Mouse (Mus musculus): ENCODE results near the gene Gm12184. TPM values are rescaled to one million over a fixed set of nuclear protein-coding genes. Genes with fewer than 3 reads are reported as not detected.
A peak's percentile ranks its signal among the peaks of the same experiment; 100 is the strongest.
"Not testable (repeated sequence)": the region's sequence is repeated elsewhere in the genome, so short reads cannot be mapped to it uniquely, and the experiment has no call there.

The Gm12184 gene
- polyA plus RNA-seq, 1 experiment = 13.2 TPM

DNA sequence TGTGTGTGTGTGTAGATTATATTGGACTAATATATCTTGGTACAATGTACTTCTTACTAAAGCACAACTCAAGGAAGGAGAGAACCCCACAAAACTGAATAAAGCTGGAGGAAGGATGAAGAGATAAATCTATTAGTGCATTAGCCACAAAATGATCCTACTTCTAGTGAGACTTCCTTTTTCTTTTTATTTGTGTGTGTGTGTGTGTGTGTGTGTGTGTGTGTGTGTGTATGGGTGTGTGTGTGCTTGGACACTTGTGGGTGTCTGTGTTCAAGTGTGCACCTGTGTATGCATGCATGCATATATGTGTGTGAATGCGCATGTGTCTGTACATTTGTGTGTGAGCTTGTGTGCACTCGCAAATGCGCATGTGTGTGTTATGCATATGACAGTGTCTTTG, 33.3 kb downstream of the Gm12184 start:
- Histone ChIP-seq H3K79me2 (ENCODE audit: control insufficient read depth, insufficient read depth) (peaks cover under 1% of the 10 kb centered on the region), H3K36me3 (ENCODE audit: control insufficient read depth, insufficient read depth) (no peaks in the 10 kb centered on the region), H3K27me3 (ENCODE audit: control insufficient read depth, insufficient read depth, insufficient read length) (no peaks in the 10 kb centered on the region), H3K4me3 (no peak overlapping the region), H3K4me2 (ENCODE audit: low read depth) (no peak overlapping the region), H3ac (ENCODE audit: control insufficient read depth, insufficient read length) (no peak overlapping the region)
- no peak for TF ChIP-seq MYOG (IDR thresholded peaks at IDR 0.05; ENCODE audit: control insufficient read depth in 1 of 3, insufficient read depth in 1 of 3, insufficient read length in 2 of 3, low read depth in 2 of 3)

DNA sequence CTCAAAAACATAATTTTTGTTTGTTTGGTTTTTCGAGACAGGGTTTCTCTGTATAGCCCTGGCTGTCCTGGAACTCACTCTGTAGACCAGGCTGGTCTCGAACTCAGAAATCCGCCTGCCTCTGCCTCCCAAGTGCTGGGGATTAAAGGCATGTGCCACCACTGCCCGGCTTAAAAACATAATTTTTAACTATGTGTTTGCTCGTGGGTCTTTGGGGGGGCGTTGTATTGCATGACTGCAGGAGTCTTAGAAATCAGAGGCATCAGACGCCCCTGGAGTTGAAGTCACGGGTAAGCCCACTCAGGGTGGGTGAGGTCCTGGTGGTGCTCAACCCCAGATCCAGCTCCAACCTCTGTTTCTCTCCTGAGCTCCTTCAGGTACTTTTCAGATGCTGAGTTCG, 34.6 kb downstream of the Gm12184 start:
- H3K79me2 ChIP-seq (ENCODE audit: control insufficient read depth, insufficient read depth); H3K4me2 ChIP-seq (ENCODE audit: low read depth); H3K36me3 ChIP-seq (ENCODE audit: control insufficient read depth, insufficient read depth); H3ac ChIP-seq (ENCODE audit: control insufficient read depth, insufficient read length); H3K4me3 ChIP-seq; H3K27me3 ChIP-seq (ENCODE audit: control insufficient read depth, insufficient read depth, insufficient read length): not testable (repeated sequence)

DNA sequence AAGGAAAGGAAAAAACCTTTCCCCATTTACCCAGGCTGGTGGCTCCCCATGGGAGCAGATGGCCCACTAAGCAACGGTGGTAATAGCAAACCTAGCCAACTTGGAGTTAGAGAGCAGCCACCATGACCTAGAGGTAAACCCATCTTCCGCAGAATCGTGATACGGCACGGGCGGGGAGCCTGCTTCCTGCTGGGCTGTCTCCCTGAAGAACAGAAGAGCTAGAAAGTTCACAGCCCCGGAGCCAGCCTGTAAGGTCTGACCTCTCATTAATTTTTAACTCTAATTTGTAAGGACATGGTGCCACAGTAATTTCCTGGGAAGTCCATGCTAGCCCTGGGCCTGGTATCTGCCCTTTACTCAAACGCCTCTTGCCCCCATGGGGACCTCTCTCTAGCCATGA, 35.5 kb downstream of the Gm12184 start:
- no peak for TF ChIP-seq E2F4 (IDR thresholded peaks at IDR 0.05; ENCODE audit: insufficient read depth)
- TF ChIP-seq CEBPB (IDR thresholded peaks at IDR 0.05; ENCODE audit: insufficient read depth, poor library complexity, severe bottlenecking) = no peak
- no peak for TF ChIP-seq REST (IDR thresholded peaks at IDR 0.05; ENCODE audit: insufficient read depth, insufficient read length)
- no peak for TF ChIP-seq MAX (IDR thresholded peaks at IDR 0.05; ENCODE audit: low read depth)
- TF ChIP-seq USF1 (IDR thresholded peaks at IDR 0.05; ENCODE audit: low read depth) = no peak
- no peak for TF ChIP-seq POLR2AphosphoS2 (IDR thresholded peaks at IDR 0.05; ENCODE audit: insufficient read length, low read depth)
- TF ChIP-seq MYOD1 (IDR thresholded peaks at IDR 0.05; ENCODE audit: control insufficient read depth in 1 of 3, insufficient read length in 2 of 3, low read depth in 2 of 3) = no peak
- no peak for TF ChIP-seq TCF3 (IDR thresholded peaks at IDR 0.05; ENCODE audit: insufficient read length, low read depth)
- TF ChIP-seq MYOG (IDR thresholded peaks at IDR 0.05; ENCODE audit: control insufficient read depth in 1 of 3, insufficient read depth in 1 of 3, insufficient read length in 2 of 3, low read depth in 2 of 3) = no peak
- TF ChIP-seq SRF (IDR thresholded peaks at IDR 0.05; ENCODE audit: control insufficient read depth, insufficient read length, low read depth) = no peak
- no peak for TF ChIP-seq POLR2A (IDR thresholded peaks at IDR 0.05; ENCODE audit: insufficient read length, low read depth)
- TF ChIP-seq TCF12 (IDR thresholded peaks at IDR 0.05; ENCODE audit: insufficient read depth, poor library complexity, severe bottlenecking) = no peak
- H3K36me3 ChIP-seq (ENCODE audit: control insufficient read depth, insufficient read depth) = no peaks in the 10 kb centered on the region
- no peaks in the 10 kb centered on the region for H3K27me3 ChIP-seq (ENCODE audit: control insufficient read depth, insufficient read depth, insufficient read length)
- H3K79me2 ChIP-seq (ENCODE audit: control insufficient read depth, insufficient read depth) = no peaks in the 10 kb centered on the region
- H3K4me3 ChIP-seq = no peak overlapping the region
- H3K4me2 ChIP-seq (ENCODE audit: low read depth) = no peak overlapping the region
- no peak overlapping the region for H3ac ChIP-seq (ENCODE audit: control insufficient read depth, insufficient read length)

DNA sequence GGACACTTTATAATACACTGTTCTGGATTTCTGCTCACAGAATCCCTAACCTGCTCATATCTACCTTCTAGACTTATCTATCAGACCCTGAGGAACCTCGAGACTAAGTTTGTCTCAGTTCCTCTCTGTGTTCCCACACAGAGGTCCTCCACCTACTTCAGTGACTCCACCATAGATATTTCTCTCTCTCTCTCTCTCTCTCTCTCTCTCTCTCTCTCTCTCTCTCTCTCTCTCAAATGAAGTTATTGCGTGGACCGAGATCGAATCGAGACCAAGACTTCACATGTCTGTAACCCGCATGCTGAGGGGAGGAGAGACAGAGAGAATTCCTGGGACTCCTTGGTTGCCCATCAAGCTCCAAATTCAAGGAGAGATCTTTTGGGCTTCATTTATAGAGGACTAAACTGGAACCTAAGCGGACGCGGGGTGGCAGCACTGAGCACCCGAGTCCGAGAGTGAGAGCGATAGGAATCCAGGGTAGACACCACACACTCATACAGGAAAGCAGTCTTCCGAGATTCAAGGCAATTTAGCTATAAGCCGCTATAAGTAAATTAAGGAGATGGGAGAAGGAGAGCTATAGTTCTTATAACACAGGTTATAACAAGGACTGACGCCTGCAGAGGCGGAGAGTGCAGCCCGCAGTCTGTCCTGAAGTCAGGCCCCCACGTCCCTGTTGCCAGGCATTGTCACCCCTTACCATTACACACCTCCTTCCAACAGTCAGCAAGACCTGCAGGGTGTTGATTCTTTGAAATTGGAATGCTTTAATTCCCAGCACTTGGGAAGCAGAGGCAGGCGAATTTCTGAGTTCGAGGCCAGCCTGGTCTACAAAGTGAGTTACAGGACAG, 36.3 kb downstream of the Gm12184 start:
- TF ChIP-seq SRF (IDR thresholded peaks at IDR 0.05; ENCODE audit: control insufficient read depth, insufficient read length, low read depth) (no peak), CEBPB (IDR thresholded peaks at IDR 0.05; ENCODE audit: insufficient read depth, poor library complexity, severe bottlenecking) (no peak), E2F4 (IDR thresholded peaks at IDR 0.05; ENCODE audit: insufficient read depth) (no peak), REST (IDR thresholded peaks at IDR 0.05; ENCODE audit: insufficient read depth, insufficient read length) (no peak), TCF3 (IDR thresholded peaks at IDR 0.05; ENCODE audit: insufficient read length, low read depth) (no peak), MAX (IDR thresholded peaks at IDR 0.05; ENCODE audit: low read depth) (no peak), POLR2A (IDR thresholded peaks at IDR 0.05; ENCODE audit: insufficient read length, low read depth) (no peak), POLR2AphosphoS2 (IDR thresholded peaks at IDR 0.05; ENCODE audit: insufficient read length, low read depth) (no peak), TCF12 (IDR thresholded peaks at IDR 0.05; ENCODE audit: insufficient read depth, poor library complexity, severe bottlenecking) (no peak), USF1 (IDR thresholded peaks at IDR 0.05; ENCODE audit: low read depth) (no peak)
- H3K4me3 ChIP-seq = no peak overlapping the region
- no peaks in the 10 kb centered on the region for H3K79me2 ChIP-seq (ENCODE audit: control insufficient read depth, insufficient read depth)
- H3K36me3 ChIP-seq (ENCODE audit: control insufficient read depth, insufficient read depth) = no peaks in the 10 kb centered on the region
- peak overlapping the region; percentile 40 for H3K4me2 ChIP-seq (ENCODE audit: low read depth)
- no peak overlapping the region for H3ac ChIP-seq (ENCODE audit: control insufficient read depth, insufficient read length)
- H3K27me3 ChIP-seq (ENCODE audit: control insufficient read depth, insufficient read depth, insufficient read length) = no peaks in the 10 kb centered on the region

GRCm38 (mm10) chr11:48789215-48789614, 37.2 kb downstream of the Gm12184 start:
- no peak overlapping the region for H3K4me3 ChIP-seq
- no peaks in the 10 kb centered on the region for H3K27me3 ChIP-seq (ENCODE audit: control insufficient read depth, insufficient read depth, insufficient read length)
- H3ac ChIP-seq (ENCODE audit: control insufficient read depth, insufficient read length) = no peak overlapping the region
- H3K36me3 ChIP-seq (ENCODE audit: control insufficient read depth, insufficient read depth) = no peaks in the 10 kb centered on the region
- TF ChIP-seq POLR2AphosphoS2 (IDR thresholded peaks at IDR 0.05; ENCODE audit: insufficient read length, low read depth) = no peak
- no peak for TF ChIP-seq MYOG (IDR thresholded peaks at IDR 0.05; ENCODE audit: control insufficient read depth in 1 of 3, insufficient read depth in 1 of 3, insufficient read length in 2 of 3, low read depth in 2 of 3)
- no peak for TF ChIP-seq CEBPB (IDR thresholded peaks at IDR 0.05; ENCODE audit: insufficient read depth, poor library complexity, severe bottlenecking)
- TF ChIP-seq POLR2A (IDR thresholded peaks at IDR 0.05; ENCODE audit: insufficient read length, low read depth) = no peak
- TF ChIP-seq TCF3 (IDR thresholded peaks at IDR 0.05; ENCODE audit: insufficient read length, low read depth) = no peak
- TF ChIP-seq E2F4 (IDR thresholded peaks at IDR 0.05; ENCODE audit: insufficient read depth) = no peak
- TF ChIP-seq USF1 (IDR thresholded peaks at IDR 0.05; ENCODE audit: low read depth) = no peak
- TF ChIP-seq MAX (IDR thresholded peaks at IDR 0.05; ENCODE audit: low read depth) = no peak
- TF ChIP-seq TCF12 (IDR thresholded peaks at IDR 0.05; ENCODE audit: insufficient read depth, poor library complexity, severe bottlenecking) = no peak
- no peak for TF ChIP-seq SRF (IDR thresholded peaks at IDR 0.05; ENCODE audit: control insufficient read depth, insufficient read length, low read depth)
- no peak for TF ChIP-seq MYOD1 (IDR thresholded peaks at IDR 0.05; ENCODE audit: control insufficient read depth in 1 of 3, insufficient read length in 2 of 3, low read depth in 2 of 3)
- no peak for TF ChIP-seq REST (IDR thresholded peaks at IDR 0.05; ENCODE audit: insufficient read depth, insufficient read length)
- H3K4me2 ChIP-seq (ENCODE audit: low read depth) = no peak overlapping the region
- no peaks in the 10 kb centered on the region for H3K79me2 ChIP-seq (ENCODE audit: control insufficient read depth, insufficient read depth)

Measured in myocyte (in vitro differentiated cells).